Mouse (Mus musculus): ENCODE measurements around the gene Ccdc150. TPM values are rescaled to one million over a fixed set of nuclear protein-coding genes. Genes with fewer than 3 reads are reported as not detected.
A peak's percentile ranks its signal among the peaks of the same experiment; 100 is the strongest.

Ccdc150 gene
- total and polyA plus RNA-seq, 2 experiments, result 0.09 TPM; not detected in 1

GRCm38 (mm10) chr1:54306404-54306803 is 55.9 kb downstream of the Ccdc150 start:
- Histone ChIP-seq H3K9ac (ENCODE audit: low read depth, low read length) (no peak overlapping the region), H3K27ac (replicated peaks; ENCODE audit: insufficient read depth, low read depth, low read length) (no peak overlapping the region), H3K4me1 (ENCODE audit: control insufficient read depth, insufficient read depth, low read length) (no peaks in the 10 kb centered on the region), H3K36me3 (ENCODE audit: control insufficient read depth, insufficient read depth, low read length) (no peaks in the 10 kb centered on the region), H3K79me2 (ENCODE audit: control insufficient read depth, insufficient read depth, low read length) (no peaks in the 10 kb centered on the region), H3K4me3 (ENCODE audit: insufficient read depth, low read depth, low read length) (no peak overlapping the region), H3K27me3 (ENCODE audit: control insufficient read depth, insufficient read depth, low read length) (no peaks in the 10 kb centered on the region)
- 41% methylated on average over 2 of the region's 2 CpGs for WGBS
- no peak for DNase-seq (ENCODE audit: extremely low read depth, low read depth, low spot score)
- no peak for TF ChIP-seq CTCF (IDR thresholded peaks at IDR 0.05; ENCODE audit: low read depth, low read length)
- no peak for TF ChIP-seq POLR2A (IDR thresholded peaks at IDR 0.05; ENCODE audit: extremely low read depth, insufficient read depth, low read length)

GRCm38 (mm10) chr1:54326647-54327046 is 76.2 kb downstream of the Ccdc150 start:
- no peak overlapping the region for H3K9ac ChIP-seq (ENCODE audit: low read depth, low read length)
- H3K27ac ChIP-seq (replicated peaks; ENCODE audit: insufficient read depth, low read depth, low read length), result no peak overlapping the region
- no peak for TF ChIP-seq POLR2A (IDR thresholded peaks at IDR 0.05; ENCODE audit: extremely low read depth, insufficient read depth, low read length)
- TF ChIP-seq CTCF (IDR thresholded peaks at IDR 0.05; ENCODE audit: low read depth, low read length), result no peak
- H3K36me3 ChIP-seq (ENCODE audit: control insufficient read depth, insufficient read depth, low read length), result no peaks in the 10 kb centered on the region
- DNase-seq (ENCODE audit: extremely low read depth, low read depth, low spot score), result no peak
- H3K4me3 ChIP-seq (ENCODE audit: insufficient read depth, low read depth, low read length), result no peak overlapping the region
- H3K79me2 ChIP-seq (ENCODE audit: control insufficient read depth, insufficient read depth, low read length), result no peaks in the 10 kb centered on the region
- H3K4me1 ChIP-seq (ENCODE audit: control insufficient read depth, insufficient read depth, low read length), result no peaks in the 10 kb centered on the region
- no peaks in the 10 kb centered on the region for H3K27me3 ChIP-seq (ENCODE audit: control insufficient read depth, insufficient read depth, low read length)
- WGBS, result 96% methylated on average over 2 of the region's 2 CpGs

- Histone ChIP-seq H3K4me3 (ENCODE audit: insufficient read depth, low read depth, low read length) (no peak overlapping the region), H3K79me2 (ENCODE audit: control insufficient read depth, insufficient read depth, low read length) (no peaks in the 10 kb centered on the region), H3K4me1 (ENCODE audit: control insufficient read depth, insufficient read depth, low read length) (no peaks in the 10 kb centered on the region), H3K36me3 (ENCODE audit: control insufficient read depth, insufficient read depth, low read length) (no peaks in the 10 kb centered on the region), H3K9ac (ENCODE audit: low read depth, low read length) (no peak overlapping the region), H3K27ac (replicated peaks; ENCODE audit: insufficient read depth, low read depth, low read length) (no peak overlapping the region), H3K27me3 (ENCODE audit: control insufficient read depth, insufficient read depth, low read length) (no peaks in the 10 kb centered on the region)
- no peak for DNase-seq (ENCODE audit: extremely low read depth, low read depth, low spot score)
- 86% methylated on average over 6 of the region's 6 CpGs for WGBS
- TF ChIP-seq CTCF (IDR thresholded peaks at IDR 0.05; ENCODE audit: low read depth, low read length) (no peak), POLR2A (IDR thresholded peaks at IDR 0.05; ENCODE audit: extremely low read depth, insufficient read depth, low read length) (no peak)
Observed at GRCm38 (mm10) chr1:54327876-54328545, 77.5 kb downstream of the Ccdc150 start.

GRCm38 (mm10) chr1:54332988-54333387 is 82.5 kb downstream of the Ccdc150 start:
- H3K36me3 ChIP-seq (ENCODE audit: control insufficient read depth, insufficient read depth, low read length), result no peaks in the 10 kb centered on the region
- no peaks in the 10 kb centered on the region for H3K4me1 ChIP-seq (ENCODE audit: control insufficient read depth, insufficient read depth, low read length)
- no peak overlapping the region for H3K27ac ChIP-seq (replicated peaks; ENCODE audit: insufficient read depth, low read depth, low read length)
- 50% methylated on average over 4 of the region's 4 CpGs for WGBS
- no peak overlapping the region for H3K9ac ChIP-seq (ENCODE audit: low read depth, low read length)
- no peaks in the 10 kb centered on the region for H3K79me2 ChIP-seq (ENCODE audit: control insufficient read depth, insufficient read depth, low read length)
- no peaks in the 10 kb centered on the region for H3K27me3 ChIP-seq (ENCODE audit: control insufficient read depth, insufficient read depth, low read length)
- peak; percentile 14 for DNase-seq (ENCODE audit: extremely low read depth, low read depth, low spot score)
- TF ChIP-seq CTCF (IDR thresholded peaks at IDR 0.05; ENCODE audit: low read depth, low read length), result peak; percentile 30; the same call in 1 of the 2 replicates
- TF ChIP-seq POLR2A (IDR thresholded peaks at IDR 0.05; ENCODE audit: extremely low read depth, insufficient read depth, low read length), result no peak
- no peak overlapping the region for H3K4me3 ChIP-seq (ENCODE audit: insufficient read depth, low read depth, low read length)

- no peaks in the 10 kb centered on the region for H3K36me3 ChIP-seq (ENCODE audit: control insufficient read depth, insufficient read depth, low read length)
- H3K79me2 ChIP-seq (ENCODE audit: control insufficient read depth, insufficient read depth, low read length), result no peaks in the 10 kb centered on the region
- WGBS, result 81% methylated on average over 4 of the region's 4 CpGs
- DNase-seq (ENCODE audit: extremely low read depth, low read depth, low spot score), result no peak
- H3K27ac ChIP-seq (replicated peaks; ENCODE audit: insufficient read depth, low read depth, low read length), result no peak overlapping the region
- H3K9ac ChIP-seq (ENCODE audit: low read depth, low read length), result no peak overlapping the region
- H3K4me3 ChIP-seq (ENCODE audit: insufficient read depth, low read depth, low read length), result no peak overlapping the region
- no peaks in the 10 kb centered on the region for H3K4me1 ChIP-seq (ENCODE audit: control insufficient read depth, insufficient read depth, low read length)
- no peak for TF ChIP-seq POLR2A (IDR thresholded peaks at IDR 0.05; ENCODE audit: extremely low read depth, insufficient read depth, low read length)
- no peak for TF ChIP-seq CTCF (IDR thresholded peaks at IDR 0.05; ENCODE audit: low read depth, low read length)
- no peaks in the 10 kb centered on the region for H3K27me3 ChIP-seq (ENCODE audit: control insufficient read depth, insufficient read depth, low read length)
Observed at GRCm38 (mm10) chr1:54354786-54355185, 104.3 kb downstream of the Ccdc150 start.

- Histone ChIP-seq H3K36me3 (ENCODE audit: control insufficient read depth, insufficient read depth, low read length) (no peaks in the 10 kb centered on the region), H3K9ac (ENCODE audit: low read depth, low read length) (no peak overlapping the region), H3K27ac (replicated peaks; ENCODE audit: insufficient read depth, low read depth, low read length) (no peak overlapping the region), H3K4me1 (ENCODE audit: control insufficient read depth, insufficient read depth, low read length) (no peaks in the 10 kb centered on the region), H3K27me3 (ENCODE audit: control insufficient read depth, insufficient read depth, low read length) (no peaks in the 10 kb centered on the region), H3K79me2 (ENCODE audit: control insufficient read depth, insufficient read depth, low read length) (no peaks in the 10 kb centered on the region), H3K4me3 (ENCODE audit: insufficient read depth, low read depth, low read length) (no peak overlapping the region)
- TF ChIP-seq CTCF (IDR thresholded peaks at IDR 0.05; ENCODE audit: low read depth, low read length) (no peak), POLR2A (IDR thresholded peaks at IDR 0.05; ENCODE audit: extremely low read depth, insufficient read depth, low read length) (no peak)
- DNase-seq (ENCODE audit: extremely low read depth, low read depth, low spot score), result no peak
- 85% methylated on average over 5 of the region's 5 CpGs for WGBS
Observed at GRCm38 (mm10) chr1:54355485-54355884, 105.0 kb downstream of the Ccdc150 start.

All from liver, adult 2 months (tissue).